Mouse (Mus musculus): ENCODE data around the gene Eogt. TPM values are rescaled to one million over a fixed set of nuclear protein-coding genes. Genes with fewer than 3 reads are reported as not detected.

The Eogt gene
- total RNA-seq (2015) (4.6 and 7.2 TPM in 2 replicates), total RNA-seq (2017) (3.4 and 6.1 TPM in 2 replicates)

- peak; percentile 81 for ATAC-seq (ENCODE audit: poor library complexity, severe bottlenecking)
Observed at GRCm38 (mm10) chr6:97148383-97149251, at the start of gene Eogt. Gene Eogt, minus strand, starts transcription at chr6:97149182.

- ATAC-seq (ENCODE audit: poor library complexity, severe bottlenecking): peak; percentile 38
Observed at GRCm38 (mm10) chr6:97179367-97179828, 30.4 kb upstream of the Eogt start.

GRCm38 (mm10) chr6:97178491-97179366 is 29.7 kb upstream of the Eogt start, which contains the start of gene Tmf1:
Gene Tmf1, minus strand, starts transcription at chr6:97179122.
- ATAC-seq (ENCODE audit: poor library complexity, severe bottlenecking): peak; percentile 96

GRCm38 (mm10) chr6:97175716-97176115 is 26.7 kb upstream of the Eogt start:
- ATAC-seq (ENCODE audit: poor library complexity, severe bottlenecking): no peak

- no peak for ATAC-seq (ENCODE audit: poor library complexity, severe bottlenecking)
Observed at GRCm38 (mm10) chr6:97150156-97150555, 1.2 kb upstream of the Eogt start.

GRCm38 (mm10) chr6:97149721-97150120 is 739 bp upstream of the Eogt start:
- peak; percentile 47 for ATAC-seq (ENCODE audit: poor library complexity, severe bottlenecking)

GRCm38 (mm10) chr6:97147755-97148382 is 1.1 kb downstream of the Eogt start:
- ATAC-seq (ENCODE audit: poor library complexity, severe bottlenecking): 0 out of 2 replicates have a peak, but pooled peaks have one; percentile 1

- ATAC-seq (ENCODE audit: poor library complexity, severe bottlenecking): no peak
Observed at GRCm38 (mm10) chr6:97145156-97145555, 3.8 kb downstream of the Eogt start.

GRCm38 (mm10) chr6:97144359-97144758 is 4.6 kb downstream of the Eogt start:
- no peak for ATAC-seq (ENCODE audit: poor library complexity, severe bottlenecking)

GRCm38 (mm10) chr6:97142611-97143010 is 6.4 kb downstream of the Eogt start:
- ATAC-seq (ENCODE audit: poor library complexity, severe bottlenecking): no peak

- no peak for ATAC-seq (ENCODE audit: poor library complexity, severe bottlenecking)
Observed at GRCm38 (mm10) chr6:97141811-97142210, 7.2 kb downstream of the Eogt start.

- no peak for ATAC-seq (ENCODE audit: poor library complexity, severe bottlenecking)
Observed at GRCm38 (mm10) chr6:97132707-97133303, 16.2 kb downstream of the Eogt start.

- no peak for ATAC-seq (ENCODE audit: poor library complexity, severe bottlenecking)
Observed at GRCm38 (mm10) chr6:97131808-97132207, 17.2 kb downstream of the Eogt start.

GRCm38 (mm10) chr6:97130979-97131378 is 18.0 kb downstream of the Eogt start:
- no peak for ATAC-seq (ENCODE audit: poor library complexity, severe bottlenecking)

GRCm38 (mm10) chr6:97124336-97125010 is 24.5 kb downstream of the Eogt start:
- no peak for ATAC-seq (ENCODE audit: poor library complexity, severe bottlenecking)

- no peak for ATAC-seq (ENCODE audit: poor library complexity, severe bottlenecking)
Observed at GRCm38 (mm10) chr6:97120922-97121321, 28.1 kb downstream of the Eogt start.

- ATAC-seq (ENCODE audit: poor library complexity, severe bottlenecking): no peak
Observed at GRCm38 (mm10) chr6:97118327-97118726, 30.7 kb downstream of the Eogt start.

GRCm38 (mm10) chr6:97116896-97117295 is 32.1 kb downstream of the Eogt start:
- ATAC-seq (ENCODE audit: poor library complexity, severe bottlenecking): no peak

- ATAC-seq (ENCODE audit: poor library complexity, severe bottlenecking): no peak
Observed at GRCm38 (mm10) chr6:97114821-97115220, 34.2 kb downstream of the Eogt start.

- no peak for ATAC-seq (ENCODE audit: poor library complexity, severe bottlenecking)
Observed at GRCm38 (mm10) chr6:97112177-97112576, 36.8 kb downstream of the Eogt start.

Measured in megakaryocyte, adult 5-6 weeks (primary cell).